Mouse (Mus musculus) CH12.LX (cell line): ENCODE measurements at regions not wholly inside any gene's neighbourhood (a gene's known extent, or its start where the extent isn't known, plus 50 kb on each side); places are given as distances from the start of the nearest gene placed in this dataset.

ENCODE experiments used
- DNase-seq: peaks from one replicate; pipeline ENCODE4 v3.0.0-alpha.2; 2013; ENCODE audit errors: extremely low read depth
- H3K27ac ChIP-seq: 2 replicates; pipeline ENCODE4 v1.5.1; 2012; ENCODE audit warnings: low read depth, mild to moderate bottlenecking, control low read depth, moderate library complexity; ENCODE audit not compliant: insufficient read depth
- H3K27me3 ChIP-seq: replicated peaks from 2 replicates; pipeline ENCODE3; 2012; ENCODE audit warnings: inconsistent platforms
- H3K36me3 ChIP-seq, 2 experiments: replicated peaks in 1 of 2; 2 replicates each; pipeline versions ENCODE3 to v1.6.1; 2012; ENCODE audit warnings: inconsistent platforms in 1 of 2, low read length in 1 of 2, mild to moderate bottlenecking in 1 of 2, mixed read lengths in 1 of 2, moderate library complexity in 1 of 2; ENCODE audit not compliant: control insufficient read depth in 1 of 2, insufficient read depth in 1 of 2
- H3K4me1 ChIP-seq, 2 experiments: 2 replicates each; pipeline ENCODE4 v1.6.1; 2012; ENCODE audit warnings: inconsistent platforms in 1 of 2, moderate library complexity in 1 of 2; ENCODE audit not compliant: insufficient read depth in 2 of 2, control insufficient read depth in 1 of 2
- H3K4me2 ChIP-seq: 2 replicates; pipeline ENCODE4 v1.6.1; 2012; ENCODE audit warnings: low read depth, mild to moderate bottlenecking, control low read depth; ENCODE audit not compliant: poor library complexity, insufficient read depth, severe bottlenecking
- H3K4me3 ChIP-seq, 3 experiments: fragments of 150-350 bp in 1 of 3; sonication (generic) in 1 of 3; replicated peaks in 1 of 3; 2 replicates each; pipeline versions ENCODE3 to v1.5.1; 2011 to 2012; ENCODE audit warnings: low read depth in 2 of 3, low read length in 2 of 3, mild to moderate bottlenecking in 2 of 3, moderate library complexity in 2 of 3, control low read depth in 1 of 3, improper control_type of control experiment in 1 of 3, inconsistent platforms in 1 of 3, mixed read lengths in 1 of 3; ENCODE audit not compliant: poor library complexity in 1 of 3
- H3K79me2 ChIP-seq: replicated peaks from 2 replicates; pipeline ENCODE4 v1.6.1; 2012; ENCODE audit warnings: mild to moderate bottlenecking, moderate library complexity; ENCODE audit not compliant: control insufficient read depth, poor library complexity, insufficient read depth, severe bottlenecking; ENCODE audit errors: extremely low read depth
- H3K9ac ChIP-seq: 2 replicates; pipeline ENCODE4 v1.6.1; 2012; ENCODE audit warnings: low read depth, mild to moderate bottlenecking, control low read depth, moderate library complexity; ENCODE audit not compliant: insufficient read depth
- H3K9me3 ChIP-seq: replicated peaks from 2 replicates; pipeline ENCODE3; 2012; ENCODE audit warnings: low read length, inconsistent platforms, mixed read lengths
- BHLHE40 ChIP-seq: IDR thresholded peaks from 2 replicates; pipeline ENCODE4 v1.6.1; 2011; ENCODE audit warnings: mild to moderate bottlenecking, low read depth, low read length, improper control_type of control experiment
- CHD1 ChIP-seq: IDR thresholded peaks from 2 replicates; pipeline ENCODE4 v1.6.1; 2012; ENCODE audit warnings: low read depth, low read length, improper control_type of control experiment, inconsistent platforms
- CHD2 ChIP-seq: IDR thresholded peaks from 2 replicates; pipeline ENCODE4 v1.6.1; 2011; ENCODE audit warnings: low read length, improper control_type of control experiment
- CTCF ChIP-seq, 2 experiments: IDR thresholded peaks in 1 of 2; conservative IDR thresholded peaks in 1 of 2; 2 replicates each; pipeline ENCODE4 v1.5.1; 2011 to 2012; ENCODE audit warnings: low read depth in 2 of 2, low read length in 2 of 2, improper control_type of control experiment in 1 of 2, inconsistent platforms in 1 of 2, mild to moderate bottlenecking in 1 of 2, moderate library complexity in 1 of 2
- EP300 ChIP-seq: IDR thresholded peaks from 2 replicates; pipeline ENCODE4 v1.6.1; 2011; ENCODE audit warnings: low read length, improper control_type of control experiment
- GABPA ChIP-seq: IDR thresholded peaks from 2 replicates; pipeline ENCODE4 v1.6.1; 2012; ENCODE audit warnings: low read depth, low read length, improper control_type of control experiment, inconsistent platforms; ENCODE audit not compliant: insufficient replicate concordance
- HCFC1 ChIP-seq: IDR thresholded peaks from 2 replicates; pipeline ENCODE4 v1.6.1; 2012; ENCODE audit warnings: low read depth, mild to moderate bottlenecking, inconsistent platforms, low read length, improper control_type of control experiment
- KAT2A ChIP-seq: IDR thresholded peaks from 2 replicates; pipeline ENCODE4 v1.6.1; 2012; ENCODE audit warnings: low read length, improper control_type of control experiment, inconsistent platforms; ENCODE audit not compliant: insufficient replicate concordance
- MAFK ChIP-seq: IDR thresholded peaks from 2 replicates; pipeline ENCODE4 v1.6.1; 2011; ENCODE audit warnings: low read length, improper control_type of control experiment; ENCODE audit not compliant: insufficient replicate concordance
- MAX ChIP-seq: IDR thresholded peaks from 2 replicates; pipeline ENCODE4 v1.6.1; 2011; ENCODE audit warnings: low read length, improper control_type of control experiment
- MEF2A ChIP-seq: IDR thresholded peaks from 2 replicates; pipeline ENCODE4 v1.6.1; 2014; ENCODE audit warnings: low read depth, mild to moderate bottlenecking, inconsistent platforms, low read length, improper control_type of control experiment, borderline replicate concordance
- MXI1 ChIP-seq: IDR thresholded peaks from 2 replicates; pipeline ENCODE4 v1.6.1; 2011; ENCODE audit warnings: mild to moderate bottlenecking, low read depth, low read length, improper control_type of control experiment
- MYC ChIP-seq: IDR thresholded peaks from 2 replicates; pipeline ENCODE4 v1.6.1; 2011; ENCODE audit warnings: low read depth, mild to moderate bottlenecking, improper control_type of control experiment, low read length
- NELFE ChIP-seq: IDR thresholded peaks from 2 replicates; pipeline ENCODE4 v1.6.1; 2011; ENCODE audit warnings: low read depth, low read length, improper control_type of control experiment
- NRF1 ChIP-seq: IDR thresholded peaks from 2 replicates; pipeline ENCODE4 v1.6.1; 2014; ENCODE audit warnings: low read depth, mild to moderate bottlenecking, inconsistent platforms, low read length, improper control_type of control experiment, moderate library complexity
- POLR2AphosphoS2 ChIP-seq: IDR thresholded peaks from 2 replicates; pipeline ENCODE4 v1.6.1; 2011; ENCODE audit warnings: low read depth, low read length, improper control_type of control experiment
- RAD21 ChIP-seq: IDR thresholded peaks from 2 replicates; pipeline ENCODE4 v1.6.1; 2011; ENCODE audit warnings: low read depth, mild to moderate bottlenecking, low read length, improper control_type of control experiment, moderate library complexity
- SIN3A ChIP-seq: IDR thresholded peaks from 2 replicates; pipeline ENCODE4 v1.6.1; 2012; ENCODE audit warnings: low read length, improper control_type of control experiment, inconsistent platforms
- SMC3 ChIP-seq: IDR thresholded peaks from 2 replicates; pipeline ENCODE4 v1.6.1; 2011; ENCODE audit warnings: low read depth, low read length, improper control_type of control experiment
- TBP ChIP-seq: conservative IDR thresholded peaks from 2 replicates; pipeline ENCODE4 v1.6.1; 2011; ENCODE audit warnings: low read depth, low read length, improper control_type of control experiment
- USF2 ChIP-seq: conservative IDR thresholded peaks from 2 replicates; pipeline ENCODE4 v1.6.1; 2011; ENCODE audit warnings: low read depth, low read length, improper control_type of control experiment
- ZC3H11A ChIP-seq: IDR thresholded peaks from 2 replicates; pipeline ENCODE4 v1.6.1; 2012; ENCODE audit warnings: low read depth, mild to moderate bottlenecking, inconsistent platforms, low read length, improper control_type of control experiment
- ZKSCAN1 ChIP-seq: IDR thresholded peaks from 2 replicates; pipeline ENCODE4 v1.6.1; 2012; ENCODE audit warnings: low read depth, inconsistent platforms, low read length, improper control_type of control experiment, borderline replicate concordance
- dilution Hi-C: fragments of 300-500 bp; cut with MboI; formaldehyde crosslinking; loops from 2 replicates; pipeline ENCODE4 v1.14.3; 2020; ENCODE audit warnings: low sequenced_read_pairs; ENCODE audit not compliant: extremely low pct_unique_long_range_greater_than_20kb, extremely low pct_ligation_motif_present
- in situ Hi-C: fragments of 300-500 bp; cut with MboI; formaldehyde crosslinking; loops from 3 replicates; pipeline ENCODE4 v1.14.3; 2019; ENCODE audit warnings: low sequenced_read_pairs, low pct_ligation_motif_present, low pct_unique_long_range_greater_than_20kb, mixed read lengths

DNA sequence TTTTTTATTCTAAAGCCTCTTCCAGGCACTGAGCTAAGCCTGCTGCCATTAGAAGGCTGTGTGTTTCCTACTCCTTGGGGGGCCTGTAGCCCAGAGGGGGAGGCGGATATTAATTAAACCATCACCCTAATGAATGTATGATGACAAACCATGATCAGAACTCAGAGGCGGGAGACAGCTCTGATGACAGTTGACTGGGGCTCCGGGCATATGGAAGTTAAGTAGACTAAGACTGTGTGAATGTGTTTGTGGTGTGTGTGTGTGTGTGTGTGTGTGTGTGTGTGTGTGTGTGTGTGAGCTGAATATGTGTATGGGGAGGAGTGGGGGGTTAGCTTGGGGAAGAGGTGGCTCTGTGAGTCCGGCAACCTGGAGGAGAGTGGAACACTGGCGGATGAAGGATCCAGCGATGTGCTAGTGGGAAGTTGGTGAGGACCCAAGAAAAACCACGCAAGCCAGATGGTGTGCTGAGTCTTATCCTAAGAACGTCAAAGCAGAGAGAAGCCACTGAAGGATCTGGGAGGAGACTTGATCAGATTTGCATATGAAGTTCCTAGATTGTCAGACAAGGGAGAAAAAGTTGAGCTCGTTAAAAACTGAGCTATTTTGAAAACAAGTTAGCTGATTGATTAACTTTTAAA, 256.7 kb downstream of the Lmx1a start:
- Histone ChIP-seq H3K9me3 (peaks cover 70% of the 10 kb centered on the region), H3K79me2 (no peaks in the 10 kb centered on the region), H3K4me2 (no peak overlapping the region), H3K36me3 (no peaks in the 10 kb centered on the region), H3K27ac (no peak overlapping the region), H3K4me1 (no peaks in the 10 kb centered on the region), H3K9ac (no peak overlapping the region), H3K27me3 (no peaks in the 10 kb centered on the region), H3K4me3 (no peak overlapping the region)
- TF ChIP-seq POLR2AphosphoS2 = no peak
- no peak for TF ChIP-seq BHLHE40
- in situ Hi-C loops = no loop called here
- dilution Hi-C loops = no loop called here
- DNase-seq = no peak

DNA sequence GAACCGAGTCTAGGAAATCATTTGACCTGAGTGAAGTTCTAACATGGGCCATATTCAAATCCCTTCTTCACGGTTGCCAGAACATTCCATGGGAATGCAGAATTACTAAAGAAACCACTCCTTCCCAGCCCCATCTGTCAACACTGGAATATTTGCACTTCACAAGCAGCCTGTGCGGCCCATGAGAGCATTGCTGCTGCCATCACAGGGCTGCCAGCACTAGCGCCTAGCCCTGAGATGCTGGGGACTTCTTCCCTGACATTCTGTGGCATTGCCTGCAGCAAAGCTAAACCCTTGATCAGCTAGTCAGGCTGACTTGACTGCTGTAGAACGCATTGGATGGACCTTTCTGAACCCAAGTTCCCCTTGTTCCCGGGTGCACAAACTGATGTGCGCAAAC, 258.8 kb downstream of the Lmx1a start:
- DNase-seq = no peak
- dilution Hi-C loops = no loop called here
- Histone ChIP-seq H3K9ac (no peak overlapping the region), H3K36me3 (no peaks in the 10 kb centered on the region), H3K9me3 (peaks cover 65% of the 10 kb centered on the region), H3K27me3 (no peaks in the 10 kb centered on the region), H3K4me3 (no peak overlapping the region), H3K4me2 (no peak overlapping the region), H3K4me1 (no peaks in the 10 kb centered on the region), H3K27ac (no peak overlapping the region), H3K79me2 (no peaks in the 10 kb centered on the region)
- in situ Hi-C loops = no loop called here
- TF ChIP-seq USF2 (no peak), CHD1 (no peak), ZKSCAN1 (no peak), TBP (no peak), SMC3 (no peak), MYC (no peak)

DNA sequence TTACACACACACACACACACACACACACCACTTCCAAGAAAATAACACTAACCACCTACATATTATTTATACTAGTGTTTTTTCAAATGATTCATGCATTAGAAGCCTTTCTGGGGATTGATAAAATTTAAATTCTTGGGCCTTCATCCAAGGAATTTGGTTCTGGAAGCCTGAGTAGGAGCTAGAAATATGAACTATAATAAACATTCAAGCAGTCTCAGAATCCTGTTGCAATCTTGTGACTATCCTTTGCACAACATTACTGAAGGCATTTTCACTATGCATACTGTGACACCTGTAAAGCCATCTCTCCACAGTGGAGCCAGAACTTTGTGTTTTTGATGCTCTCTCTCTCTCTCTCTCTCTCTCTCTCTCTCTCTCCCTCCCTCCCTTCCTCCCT, 262.7 kb downstream of the Lmx1a start:
- in situ Hi-C loops = no loop called here
- no peaks in the 10 kb centered on the region for H3K4me1 ChIP-seq
- dilution Hi-C loops = no loop called here

More for the DNA sequence above, 262.7 kb downstream of the Lmx1a start:
- DNase-seq = no peak
- Histone ChIP-seq H3K9me3 (peaks cover 62% of the 10 kb centered on the region), H3K4me3 (no peak overlapping the region), H3K9ac (no peak overlapping the region)
- no peak for TF ChIP-seq SIN3A
- TF ChIP-seq ZC3H11A = no peak
- TF ChIP-seq RAD21 = no peak
- no peak for TF ChIP-seq USF2
- TF ChIP-seq MEF2A = no peak
- no peak for TF ChIP-seq EP300
- no peak for TF ChIP-seq CTCF (conservative IDR thresholded peaks at IDR 0.05 in 1 of 2, IDR thresholded peaks at IDR 0.05 in 1 of 2; ENCODE audit: low read depth in 2 of 2, low read length in 2 of 2)
- TF ChIP-seq HCFC1 = no peak
- no peak for TF ChIP-seq MAX
- no peak for TF ChIP-seq NRF1
- no peak for TF ChIP-seq MXI1
- no peak for TF ChIP-seq TBP
- no peak for TF ChIP-seq ZKSCAN1
- no peak for TF ChIP-seq BHLHE40
- no peak for TF ChIP-seq GABPA
- no peak for TF ChIP-seq NELFE
- TF ChIP-seq MAFK = no peak
- TF ChIP-seq KAT2A = no peak
- no peak for TF ChIP-seq CHD2
- TF ChIP-seq, all 38 proteins: peak for 0
- Histone ChIP-seq H3K79me2 (no peaks in the 10 kb centered on the region), H3K27ac (no peak overlapping the region), H3K4me2 (no peak overlapping the region), H3K27me3 (no peaks in the 10 kb centered on the region), H3K36me3 (no peaks in the 10 kb centered on the region)
